Mouse (Mus musculus): ENCODE measurements around the gene Man2a1.

- TF ChIP-seq POLR2A (IDR thresholded peaks at IDR 0.05; ENCODE audit: control insufficient read depth, extremely low read depth, insufficient read depth, low read length, poor library complexity) (no peak), CTCF (IDR thresholded peaks at IDR 0.05; ENCODE audit: borderline replicate concordance, control insufficient read depth, extremely low read depth, insufficient read depth, low read length, poor library complexity) (no peak)
Observed at GRCm38 (mm10) chr17:64608228-64608627, 7.7 kb downstream of the Man2a1 start.
